Mouse (Mus musculus) stomach, postnatal 0 days (tissue): ENCODE measurements at regions not wholly inside any gene's neighbourhood (a gene's known extent, or its start where the extent isn't known, plus 50 kb on each side); places are given as distances from the start of the nearest gene placed in this dataset.

ENCODE experiments used
- CTCF ChIP-seq: IDR thresholded peaks from 2 replicates; pipeline ENCODE4 v1.5.1; 2016; ENCODE audit warnings: antibody characterized with exemption, low read depth, mild to moderate bottlenecking, moderate library complexity
- EP300 ChIP-seq: optimal IDR thresholded peaks from 2 replicates; pipeline ENCODE3; 2016; ENCODE audit warnings: antibody characterized with exemption

- TF ChIP-seq CTCF (no peak), EP300 (no peak)
Measured at GRCm38 (mm10) chr1:57218616-57219015, 158.8 kb upstream of the 1700066M21Rik start.
